Mouse (Mus musculus) spleen, adult 18-20 months (tissue): Measurements from ENCODE around the gene Ccm2.

Experiments
- DNase-seq, 2 experiments: peaks; one replicate each; pipeline ENCODE4 v3.0.0; 2022; ENCODE audit warnings: mixed read lengths in 2 of 2

Gene Ccm2

DNA sequence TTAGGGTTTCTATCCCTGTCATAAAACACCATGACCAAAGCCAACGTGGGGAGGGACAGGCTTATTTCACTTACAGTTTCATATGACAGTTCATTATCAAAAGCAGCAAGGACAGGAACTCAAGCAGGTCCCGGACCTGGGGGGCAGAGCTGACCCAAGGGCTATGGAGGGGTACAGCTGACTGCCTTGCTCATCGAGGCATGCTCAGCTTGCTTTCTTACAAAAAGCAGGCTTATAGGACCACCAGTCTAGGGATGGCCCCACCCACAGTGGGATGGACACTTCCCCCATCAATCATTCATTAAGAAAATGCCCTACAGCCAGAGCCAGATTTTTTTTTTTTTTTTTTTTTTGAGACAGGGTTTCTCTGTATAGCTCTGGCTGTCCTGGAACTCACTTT lies 15.9 kb upstream of the Ccm2 start:
- no peak for DNase-seq

GRCm38 (mm10) chr11:6544683-6545082 lies 2.0 kb upstream of the Ccm2 start:
- no peak for DNase-seq

DNA sequence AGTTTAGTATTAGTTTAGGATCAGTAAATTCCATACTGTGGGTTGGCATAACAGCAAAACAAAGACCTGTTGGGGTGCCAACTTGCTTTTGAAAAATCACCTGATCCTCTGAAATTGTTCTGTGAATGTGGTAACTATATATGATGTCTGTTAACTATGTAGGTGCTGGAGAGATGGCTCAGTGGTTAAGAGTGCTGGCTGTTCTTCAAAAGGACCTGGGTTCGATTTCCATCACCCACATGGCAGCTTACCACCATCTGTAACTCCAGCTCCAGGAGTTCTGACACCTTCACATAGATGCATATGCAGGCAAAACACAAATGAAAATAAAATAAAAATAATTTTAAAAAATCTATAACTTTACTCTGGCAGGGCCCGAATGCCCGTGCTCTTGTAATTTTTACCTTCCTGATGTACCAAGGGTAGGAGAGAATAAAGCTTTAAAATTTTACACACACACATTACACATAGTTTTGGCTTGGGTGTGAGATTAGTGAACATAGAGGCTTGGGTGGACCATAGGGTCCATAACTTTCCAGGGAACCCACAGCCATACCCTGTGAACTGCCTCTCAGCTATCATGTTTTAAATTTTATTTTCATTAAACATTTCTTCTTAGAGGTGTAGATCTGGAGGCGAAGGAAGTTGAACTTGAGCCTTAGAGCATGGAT lies 1.4 kb upstream of the Ccm2 start:
- no peak for DNase-seq

GRCm38 (mm10) chr11:6545857-6546192 lies 862 bp upstream of the Ccm2 start:
- DNase-seq = no peak

- DNase-seq = peak; percentile 81 to 83
Observed at GRCm38 (mm10) chr11:6547037-6547680, 472 bp downstream of the Ccm2 start.

GRCm38 (mm10) chr11:6547696-6548325 lies 1.1 kb downstream of the Ccm2 start:
- DNase-seq = no peak

DNA sequence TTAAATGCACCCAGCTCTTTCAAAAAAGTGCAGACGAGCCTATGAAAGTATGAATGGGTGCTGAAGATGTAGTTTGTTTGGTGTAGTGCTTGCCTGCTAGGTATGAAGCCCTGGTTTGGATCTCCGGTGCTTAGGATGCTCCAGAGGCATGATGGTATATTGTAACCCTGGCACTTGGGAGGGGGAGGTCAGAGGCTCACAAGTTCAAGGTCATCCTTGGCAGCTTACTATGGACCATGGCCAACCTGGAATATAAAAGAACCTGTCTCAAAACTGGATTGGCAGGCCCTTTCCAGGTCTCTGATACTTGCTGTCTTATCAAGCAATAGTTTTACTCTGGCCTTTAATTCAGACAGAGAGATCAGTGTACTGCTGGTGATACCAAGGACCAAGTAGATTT lies 3.1 kb downstream of the Ccm2 start:
- no peak for DNase-seq

- DNase-seq = no peak
Observed at GRCm38 (mm10) chr11:6550201-6550600, 3.5 kb downstream of the Ccm2 start.

DNA sequence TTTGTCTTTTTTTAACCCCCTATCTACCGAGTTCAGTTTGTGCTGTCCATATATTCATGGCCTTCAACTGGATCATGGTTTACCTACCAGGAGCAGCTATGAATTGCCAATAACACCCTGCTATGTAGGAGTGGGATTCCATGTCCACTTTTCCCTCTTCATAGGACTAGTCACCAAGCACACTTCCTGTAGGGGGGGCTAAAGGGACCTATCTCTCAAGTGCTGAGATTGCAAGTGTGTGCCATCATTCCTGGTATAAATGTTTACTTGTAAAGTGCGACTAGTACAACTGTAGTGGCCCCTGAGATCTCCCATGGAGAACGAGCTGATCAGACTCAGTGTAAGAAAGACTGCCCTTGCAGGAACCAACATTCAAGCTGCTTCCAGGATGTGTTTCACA lies 11.5 kb downstream of the Ccm2 start:
- no peak for DNase-seq

DNA sequence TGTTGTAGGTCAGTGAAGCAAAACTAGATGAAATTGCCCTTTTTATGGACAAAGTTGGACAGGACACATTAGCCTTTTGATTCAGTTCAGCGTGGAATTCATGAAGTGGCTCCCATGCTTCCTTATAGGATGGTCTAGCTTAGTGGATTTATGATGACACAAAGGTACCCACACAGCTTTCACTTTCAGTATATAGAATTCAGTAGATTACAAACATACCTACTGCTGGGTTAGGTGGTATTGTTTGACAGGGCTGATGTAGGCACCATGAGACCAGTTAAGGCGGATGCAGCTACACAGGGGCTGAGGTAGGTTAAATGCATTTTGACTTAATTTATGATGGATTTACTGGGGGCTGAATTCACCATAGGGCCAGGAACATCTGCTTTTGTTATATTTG lies 13.3 kb downstream of the Ccm2 start:
- no peak for DNase-seq

- peak in 1 of 2 experiments; percentile 40 for DNase-seq
Observed at GRCm38 (mm10) chr11:6560655-6561360, 14.1 kb downstream of the Ccm2 start.

DNA sequence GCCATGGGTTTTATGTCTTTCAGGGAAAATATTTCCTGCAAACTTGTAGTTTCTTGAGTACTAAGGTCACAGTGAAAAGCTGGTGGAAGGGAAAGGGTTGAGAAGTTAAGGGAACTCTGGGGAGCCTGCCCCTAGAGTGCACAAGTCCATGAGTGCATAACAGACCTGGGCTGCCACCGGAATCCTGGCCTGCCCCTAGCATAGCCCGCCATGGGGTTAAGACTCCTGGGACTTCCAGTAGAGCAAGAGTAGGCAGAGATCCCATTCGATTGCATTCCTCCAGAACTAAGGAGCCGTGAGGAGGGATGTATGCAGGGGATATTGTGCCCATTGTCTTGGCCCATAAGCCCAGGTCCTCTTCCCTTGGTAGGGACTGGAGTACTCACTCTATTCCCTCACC lies 14.8 kb downstream of the Ccm2 start:
- no peak for DNase-seq

DNA sequence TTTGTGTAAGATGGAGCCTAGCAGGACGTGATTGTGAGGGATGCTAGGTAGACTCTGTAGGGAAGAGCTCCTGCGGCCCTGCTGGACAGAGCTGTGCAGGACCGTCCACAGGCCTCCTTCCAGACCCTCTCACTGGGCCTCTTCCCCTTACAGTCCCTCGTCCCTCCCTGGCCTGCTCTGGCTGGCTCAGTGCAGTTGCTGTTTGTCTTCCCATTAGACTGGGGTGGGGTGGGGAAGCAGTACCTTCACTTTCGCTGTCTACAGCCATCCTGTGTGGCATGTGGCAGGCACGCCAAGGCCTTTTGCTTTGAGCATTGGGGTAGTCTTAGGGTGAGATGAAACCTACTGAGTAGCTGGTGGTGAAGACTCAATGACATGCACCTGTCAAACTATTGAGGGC lies 15.7 kb downstream of the Ccm2 start:
- DNase-seq = peak; percentile 38 to 54

DNA sequence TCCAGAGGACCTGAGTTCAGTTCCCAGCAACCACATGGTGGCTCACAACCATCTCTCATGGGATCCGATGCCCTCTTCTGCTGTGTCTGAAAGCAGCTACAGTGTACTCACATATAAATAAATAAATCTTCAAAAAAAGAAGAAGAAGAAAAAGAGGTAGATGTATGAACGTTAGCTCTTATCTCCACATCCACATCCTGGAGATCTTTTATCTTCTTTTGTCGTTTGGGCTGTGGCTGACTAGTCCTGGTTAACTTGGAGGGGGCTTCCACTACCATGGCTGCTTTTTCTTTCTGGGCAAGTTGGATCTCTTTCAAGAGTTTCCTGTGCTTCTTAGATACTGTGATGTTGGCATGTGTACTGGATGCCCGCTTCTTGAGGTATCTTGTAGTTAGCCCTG lies 16.5 kb downstream of the Ccm2 start:
- DNase-seq = no peak

GRCm38 (mm10) chr11:6566496-6566895 lies 19.8 kb downstream of the Ccm2 start:
- DNase-seq = no peak

- no peak for DNase-seq
Observed at GRCm38 (mm10) chr11:6567951-6568350, 21.3 kb downstream of the Ccm2 start.

DNA sequence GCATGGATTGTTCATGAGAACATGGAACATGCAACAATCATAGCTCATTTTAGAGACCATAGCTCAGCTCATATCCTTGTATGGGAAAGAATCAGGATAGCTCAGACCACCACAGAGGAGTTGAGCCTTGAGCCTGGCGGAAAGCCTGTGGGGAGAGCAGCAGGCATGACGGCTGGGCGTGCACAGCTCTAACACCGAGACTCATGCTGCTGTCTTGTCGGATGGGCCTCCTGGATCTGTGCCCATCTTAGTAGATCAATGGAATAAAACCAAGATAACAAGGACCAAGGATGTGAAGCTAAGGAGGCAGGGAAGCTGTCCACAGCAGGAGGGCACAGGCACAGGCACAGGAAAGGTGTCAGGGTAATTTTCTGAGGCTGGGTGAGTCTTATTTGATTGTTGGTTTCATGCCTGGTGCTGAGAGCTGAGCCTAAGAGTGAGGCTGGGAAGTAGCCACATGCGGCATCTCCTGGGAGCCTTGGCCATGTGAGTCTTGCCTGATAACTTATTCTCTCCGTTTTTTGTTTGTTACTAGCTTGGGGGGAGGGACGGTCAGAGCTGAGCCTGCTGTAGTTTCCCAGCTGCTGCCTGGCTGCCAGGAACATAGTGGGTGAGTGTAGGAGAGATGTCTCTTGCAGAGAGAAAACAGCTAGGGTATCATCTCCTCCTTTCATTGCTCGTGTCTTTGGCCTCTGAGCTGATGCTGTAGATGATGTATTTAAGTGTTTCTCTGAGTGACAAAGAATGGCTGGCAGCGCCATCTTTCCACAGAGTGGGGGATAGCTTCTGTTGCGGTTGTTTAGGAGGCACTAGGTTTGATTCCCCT lies 22.1 kb downstream of the Ccm2 start:
- no peak for DNase-seq

GRCm38 (mm10) chr11:6569410-6569777 lies 22.7 kb downstream of the Ccm2 start:
- DNase-seq = no peak

- DNase-seq = peak in 1 of 2 experiments; percentile 41
Observed at GRCm38 (mm10) chr11:6576151-6576550, 29.5 kb downstream of the Ccm2 start.

- no peak for DNase-seq
Observed at GRCm38 (mm10) chr11:6579361-6579760, 32.7 kb downstream of the Ccm2 start.

DNA sequence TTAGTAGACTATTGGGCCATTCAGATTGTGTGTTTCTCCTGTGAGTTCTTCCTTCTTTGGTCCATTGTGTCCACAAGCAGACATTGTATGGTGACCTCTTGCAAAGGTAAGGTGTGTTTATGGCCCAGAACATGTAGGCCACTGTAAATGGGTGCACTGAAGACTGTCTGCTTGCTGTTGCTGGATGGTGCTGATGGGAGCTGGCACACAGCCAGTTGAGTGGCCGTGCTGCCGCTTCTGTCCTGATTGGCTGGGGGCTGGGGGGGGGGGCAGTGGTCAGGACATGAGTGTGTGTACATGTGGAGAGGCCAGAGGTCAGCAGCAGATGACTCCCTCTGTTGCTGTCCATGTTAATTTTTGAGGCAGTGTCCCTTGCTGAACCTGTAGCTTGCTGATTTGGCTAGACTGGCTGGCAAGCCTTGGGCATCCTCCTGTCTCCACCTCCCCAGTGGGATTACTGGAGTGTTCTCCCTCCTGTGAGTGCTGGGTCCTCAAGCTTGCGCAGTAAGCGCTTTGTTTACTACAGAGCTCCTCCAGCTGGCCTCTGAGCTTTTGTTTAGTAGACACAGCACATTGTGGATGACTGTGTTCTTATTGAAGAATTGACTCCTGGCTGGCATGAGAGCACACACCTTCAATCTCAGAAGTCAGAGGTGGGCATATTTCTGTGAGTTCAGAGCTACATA lies 33.5 kb downstream of the Ccm2 start:
- no peak for DNase-seq

GRCm38 (mm10) chr11:6581560-6581959 lies 34.9 kb downstream of the Ccm2 start:
- DNase-seq = no peak
